Mouse (Mus musculus) liver, embryonic 11.5 days (tissue): Measurements from ENCODE around the gene Tecpr2. TPM values are rescaled to one million over a fixed set of nuclear protein-coding genes. Genes with fewer than 3 reads are reported as not detected.
A peak's percentile ranks its signal among the peaks of the same experiment; 100 is the strongest.

ENCODE experiments used
- ATAC-seq: fragments of 200-750 bp; cut with Nextera tagmentation; replicated peaks from 2 replicates; pipeline ENCODE4 v1.8.0; 2017; ENCODE audit warnings: moderate number of reproducible peaks, mild to moderate bottlenecking, moderate TSS enrichment, moderate library complexity; ENCODE audit not compliant: low FRiP score
- DNase-seq: peaks from one replicate; pipeline ENCODE4 v3.0.0-alpha.2; 2017; ENCODE audit warnings: low spot score
- H3K27ac ChIP-seq: fragments of 300-500 bp; sonication (generic); 2 replicates; pipeline ENCODE4 v1.5.1; 2014; ENCODE audit warnings: mild to moderate bottlenecking, low read depth, low read length, control low read depth
- H3K27me3 ChIP-seq: fragments of 300-500 bp; sonication (generic); replicated peaks from 2 replicates; pipeline ENCODE4 v1.6.1; 2014; ENCODE audit warnings: low read length, mixed read lengths; ENCODE audit not compliant: control insufficient read depth, insufficient read depth
- H3K36me3 ChIP-seq: fragments of 300-500 bp; sonication (generic); 2 replicates; pipeline ENCODE4 v1.6.1; 2014; ENCODE audit warnings: mild to moderate bottlenecking, low read length, moderate library complexity, mixed read lengths; ENCODE audit not compliant: control insufficient read depth, insufficient read depth
- H3K4me1 ChIP-seq: fragments of 300-500 bp; sonication (generic); replicated peaks from 2 replicates; pipeline ENCODE4 v1.6.1; 2014; ENCODE audit warnings: low read length, mixed read lengths; ENCODE audit not compliant: control insufficient read depth, insufficient read depth
- H3K4me2 ChIP-seq: fragments of 300-500 bp; sonication (generic); 2 replicates; pipeline ENCODE4 v1.6.1; 2014; ENCODE audit warnings: mild to moderate bottlenecking, control low read depth, moderate library complexity
- H3K4me3 ChIP-seq: fragments of 300-500 bp; sonication (generic); 2 replicates; pipeline ENCODE4 v1.5.1; 2014; ENCODE audit warnings: low read depth, low read length, control low read depth
- H3K9ac ChIP-seq: fragments of 300-500 bp; sonication (generic); 2 replicates; pipeline ENCODE4 v1.6.1; 2014; ENCODE audit warnings: low read depth, low read length, control low read depth
- H3K9me3 ChIP-seq: fragments of 300-500 bp; sonication (generic); 2 replicates; pipeline ENCODE4 v1.6.1; 2016; ENCODE audit warnings: low read length, inconsistent platforms, mixed read lengths; ENCODE audit not compliant: control insufficient read depth
- WGBS: fragments of 180-500 bp; shearing (Covaris S2); extraction: QIAGEN DNeasy Blood & Tissue Kit; methylation state at CpG from one replicate; pipeline ENCODE4 v1.1.7; 2014; 5-methylcytosine and 5-hydroxymethylcytosine counted together
- polyA plus RNA-seq: library from polyadenylated mRNA; unstranded; fragments of >200 nt; fragmentation: Nextera tagmentation; extraction: Ambion mirVana; gene quantifications from 2 replicates; pipeline ENCODE4 v1.2.1, GENCODE M21; 2014

Tecpr2 gene
- polyA plus RNA-seq, 1 experiment from 2014 or later: 4.7 TPM

DNA sequence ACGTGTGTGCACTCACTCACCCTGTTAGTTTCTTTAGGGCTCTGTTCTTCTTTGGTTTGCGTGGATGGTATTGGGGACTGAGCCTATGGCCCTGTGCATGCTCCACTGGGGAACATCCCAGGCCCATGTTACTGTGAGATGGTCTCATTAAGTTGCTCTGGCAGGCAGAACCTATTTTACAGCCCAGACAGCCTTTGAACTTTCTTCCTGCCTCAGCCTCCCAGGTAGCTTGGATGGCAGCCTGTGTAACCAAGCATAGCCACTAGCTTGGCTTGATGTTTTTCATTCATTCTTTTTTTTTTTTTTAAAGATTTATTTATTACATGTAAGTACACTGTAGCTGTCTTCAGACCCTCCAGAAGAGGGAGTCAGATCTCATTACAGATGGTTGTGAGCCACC, 3.8 kb upstream of the Tecpr2 start:
- Histone ChIP-seq H3K4me2 (no peak overlapping the region), H3K4me1 (peaks cover 7% of the 10 kb centered on the region; the same call in 1 of the 2 replicates), H3K4me3 (no peak overlapping the region), H3K27ac (no peak overlapping the region), H3K27me3 (no peaks in the 10 kb centered on the region), H3K36me3 (peaks cover 12% of the 10 kb centered on the region), H3K9me3 (no peaks in the 10 kb centered on the region), H3K9ac (no peak overlapping the region)
- WGBS: 93% methylated on average over 2 of the region's 2 CpGs
- no peak for DNase-seq
- ATAC-seq: no peak

DNA sequence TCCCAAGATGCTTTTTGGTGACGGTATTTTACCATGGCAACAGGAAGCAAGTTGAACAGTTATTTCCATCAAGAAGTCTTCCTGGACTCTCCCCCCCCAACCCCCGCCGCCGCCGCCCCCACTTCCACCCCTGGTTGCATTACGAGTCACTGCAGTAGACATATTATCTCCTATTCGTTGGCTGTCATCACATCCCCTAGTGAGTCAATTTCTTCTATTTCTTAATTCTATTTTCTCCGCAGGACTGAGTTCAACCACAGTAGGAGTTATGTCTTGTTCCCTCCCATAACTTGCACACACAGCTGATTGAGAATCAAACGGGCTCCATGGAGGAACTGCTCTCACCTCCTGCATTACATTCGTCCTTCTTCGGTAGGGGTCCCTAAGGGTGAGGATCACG, 958 bp upstream of the Tecpr2 start:
- peaks cover 15% of the 10 kb centered on the region; the same call in 1 of the 2 replicates for H3K4me1 ChIP-seq
- no peak for DNase-seq
- H3K9me3 ChIP-seq: no peaks in the 10 kb centered on the region
- H3K4me3 ChIP-seq: peak overlapping the region; percentile 95
- H3K4me2 ChIP-seq: peak overlapping the region; percentile 96
- H3K27me3 ChIP-seq: no peaks in the 10 kb centered on the region
- 26% methylated on average over 12 of the region's 12 CpGs for WGBS
- ATAC-seq: no peak
- peak overlapping the region; percentile 89 for H3K9ac ChIP-seq
- peaks cover 1% of the 10 kb centered on the region; the same call in 1 of the 2 replicates for H3K36me3 ChIP-seq
- H3K27ac ChIP-seq: peak overlapping the region; percentile 71

DNA sequence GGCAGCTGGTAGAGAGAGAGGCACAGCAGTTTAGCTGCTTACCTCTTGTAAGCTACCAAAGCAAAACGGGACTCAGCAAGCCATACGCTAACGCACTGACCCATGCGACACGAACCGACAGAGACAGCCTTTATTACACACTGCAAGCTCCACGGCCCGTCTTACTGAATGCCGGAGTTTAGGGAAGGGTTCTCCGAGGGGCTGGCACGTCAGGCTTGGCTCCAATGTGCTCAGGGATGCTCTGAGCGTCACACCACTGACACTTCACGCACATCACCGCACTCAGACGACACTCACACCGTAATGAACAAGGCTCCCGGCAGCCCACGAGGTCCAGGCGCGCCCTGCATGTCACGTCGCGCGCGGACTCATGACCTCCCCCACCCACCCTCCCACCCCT, 458 bp upstream of the Tecpr2 start:
- no peaks in the 10 kb centered on the region for H3K27me3 ChIP-seq
- peak overlapping the region; percentile 95 for H3K4me3 ChIP-seq
- H3K9me3 ChIP-seq: no peaks in the 10 kb centered on the region
- peak overlapping the region; percentile 89 for H3K9ac ChIP-seq
- peak; percentile 26 for ATAC-seq
- H3K4me1 ChIP-seq: peaks cover 15% of the 10 kb centered on the region; the same call in 1 of the 2 replicates
- H3K4me2 ChIP-seq: peak overlapping the region; percentile 96
- peak overlapping the region; percentile 71 for H3K27ac ChIP-seq
- under 1% methylated on average over 25 of the region's 25 CpGs for WGBS
- DNase-seq: no peak
- H3K36me3 ChIP-seq: no peaks in the 10 kb centered on the region

DNA sequence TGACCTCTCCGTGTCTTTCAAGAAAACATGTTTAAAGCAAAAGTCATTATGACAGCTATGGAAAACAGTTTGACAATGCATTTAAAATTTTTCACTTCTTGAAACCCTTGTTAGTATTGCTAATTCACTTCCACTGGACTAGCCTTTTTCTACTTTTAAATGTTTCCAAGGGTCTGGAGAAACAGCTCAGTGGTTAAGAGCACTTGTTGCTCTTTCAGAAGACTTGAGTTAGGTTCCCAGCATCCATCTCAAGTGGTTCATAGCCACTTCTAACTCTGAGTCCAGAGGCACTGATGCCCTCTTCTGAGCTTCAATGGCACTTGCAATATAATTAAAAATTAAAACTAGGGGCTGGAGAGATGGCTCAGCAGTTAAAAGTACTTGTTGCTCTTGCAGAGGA, 2.8 kb downstream of the Tecpr2 start:
- Histone ChIP-seq H3K4me3 (no peak overlapping the region), H3K9ac (no peak overlapping the region), H3K4me2 (no peak overlapping the region), H3K27ac (no peak overlapping the region), H3K27me3 (no peaks in the 10 kb centered on the region), H3K4me1 (peaks cover 15% of the 10 kb centered on the region; the same call in 1 of the 2 replicates), H3K9me3 (no peaks in the 10 kb centered on the region), H3K36me3 (no peaks in the 10 kb centered on the region)
- 76% methylated on average over 1 of the region's 1 CpGs for WGBS
- ATAC-seq (no peak), DNase-seq (no peak)

DNA sequence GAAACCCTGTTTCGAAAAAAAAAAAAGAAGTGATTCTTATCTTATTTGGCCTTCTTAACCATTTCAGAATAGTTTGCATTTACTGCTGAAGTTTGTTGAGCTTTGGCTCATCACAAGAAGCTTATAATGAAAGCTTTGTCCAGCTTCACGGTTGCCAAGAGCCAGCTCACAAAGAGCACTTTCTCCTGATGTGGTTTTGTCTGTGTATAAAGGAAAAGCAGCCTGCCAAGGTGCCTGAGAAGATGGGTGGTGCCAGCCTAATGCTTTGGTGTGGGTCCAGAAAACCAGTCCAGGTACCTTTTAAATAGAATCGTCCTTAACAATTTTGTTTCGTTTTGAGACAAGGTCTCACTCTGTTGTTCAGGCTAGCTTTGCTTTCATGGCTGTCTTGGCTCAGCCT, 13.0 kb downstream of the Tecpr2 start:
- DNase-seq (no peak), ATAC-seq (no peak)
- Histone ChIP-seq H3K9ac (no peak overlapping the region), H3K4me2 (no peak overlapping the region), H3K27me3 (no peaks in the 10 kb centered on the region), H3K4me3 (no peak overlapping the region), H3K27ac (no peak overlapping the region), H3K9me3 (no peaks in the 10 kb centered on the region), H3K36me3 (0 out of 2 replicates have a peak, but pooled peaks cover 2% of the 10 kb centered on the region), H3K4me1 (no peaks in the 10 kb centered on the region)
- 84% methylated on average over 4 of the region's 4 CpGs for WGBS

DNA sequence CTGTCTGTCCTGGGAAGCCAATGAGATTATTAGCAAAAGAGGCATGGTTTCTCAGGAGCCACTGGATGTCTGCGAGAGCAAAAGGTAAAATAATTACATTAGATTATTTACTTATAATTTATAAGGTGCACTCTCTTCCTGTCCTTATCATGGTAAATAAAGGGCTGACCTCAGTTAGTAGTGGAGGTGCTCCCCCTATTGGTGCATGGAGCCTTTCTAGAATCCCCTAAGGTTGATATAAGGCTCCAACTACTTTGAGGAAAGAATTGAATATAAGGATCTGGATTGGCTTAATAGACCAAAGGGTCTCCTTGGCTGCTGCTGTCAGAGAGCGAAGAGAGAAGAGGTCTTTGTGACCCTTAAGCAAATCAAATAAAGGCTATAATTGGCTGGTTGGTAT, 14.5 kb downstream of the Tecpr2 start:
- H3K9ac ChIP-seq: no peak overlapping the region
- no peaks in the 10 kb centered on the region for H3K4me1 ChIP-seq
- no peak for DNase-seq
- no peak overlapping the region for H3K27ac ChIP-seq
- 80% methylated on average over 2 of the region's 2 CpGs for WGBS
- no peaks in the 10 kb centered on the region for H3K27me3 ChIP-seq
- H3K4me2 ChIP-seq: no peak overlapping the region
- no peak for ATAC-seq
- no peak overlapping the region for H3K4me3 ChIP-seq
- no peaks in the 10 kb centered on the region for H3K9me3 ChIP-seq
- 0 out of 2 replicates have a peak, but pooled peaks cover 2% of the 10 kb centered on the region for H3K36me3 ChIP-seq

DNA sequence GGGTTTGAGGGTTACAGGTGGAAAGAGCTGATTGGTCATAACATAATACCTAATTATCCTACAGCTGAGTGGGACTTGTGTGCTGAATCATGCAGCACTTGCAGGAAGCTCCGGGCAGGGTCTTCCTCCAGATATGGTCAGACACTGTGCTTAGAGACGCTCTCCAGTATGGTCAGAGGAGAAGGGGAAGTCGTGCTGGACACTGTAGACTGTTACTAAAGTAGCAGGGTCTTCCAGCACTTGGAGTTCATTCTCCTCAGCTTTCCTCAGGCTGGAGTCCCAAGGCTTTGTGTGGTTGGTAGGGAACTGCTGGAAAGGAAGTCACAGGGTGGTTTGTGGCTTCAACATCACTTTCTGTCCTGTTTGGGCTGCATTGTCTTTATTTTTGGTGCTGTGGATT, 18.8 kb downstream of the Tecpr2 start:
- Histone ChIP-seq H3K27ac (no peak overlapping the region; the same call in 1 of the 2 replicates), H3K27me3 (no peaks in the 10 kb centered on the region), H3K4me3 (no peak overlapping the region), H3K9ac (0 out of 2 replicates have a peak overlapping the region, but pooled peaks have one; percentile 25), H3K4me1 (no peaks in the 10 kb centered on the region), H3K36me3 (no peaks in the 10 kb centered on the region; the same call in 1 of the 2 replicates), H3K4me2 (no peak overlapping the region), H3K9me3 (no peaks in the 10 kb centered on the region)
- no peak for DNase-seq
- ATAC-seq: 0 out of 2 replicates have a peak, but pooled peaks have one; percentile 23
- WGBS: 33% methylated on average over 3 of the region's 3 CpGs

DNA sequence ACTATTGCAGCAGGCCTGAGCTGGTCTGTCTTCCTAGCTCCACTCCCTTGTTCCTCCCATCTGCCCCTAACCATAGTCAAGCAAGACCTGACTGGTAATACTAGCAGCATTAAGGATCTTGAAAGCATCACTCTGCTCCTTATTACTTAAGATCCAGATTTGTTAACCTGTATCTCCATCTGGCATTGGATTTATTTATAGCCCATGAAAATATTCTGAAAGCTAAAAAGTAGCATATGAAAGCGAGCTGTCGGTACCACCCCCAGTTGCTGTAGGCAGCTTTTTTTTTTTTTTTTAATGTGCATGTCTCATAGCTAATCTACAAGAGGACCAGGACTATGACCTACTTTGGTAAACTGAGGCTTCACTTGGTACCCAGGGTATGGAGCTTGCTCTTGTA, 20.9 kb downstream of the Tecpr2 start:
- DNase-seq (no peak), ATAC-seq (no peak)
- H3K27ac ChIP-seq: no peak overlapping the region
- 90% methylated on average over 2 of the region's 2 CpGs for WGBS
- no peaks in the 10 kb centered on the region; the same call in none of the 2 replicates for H3K36me3 ChIP-seq
- H3K9me3 ChIP-seq: no peaks in the 10 kb centered on the region
- H3K4me2 ChIP-seq: no peak overlapping the region
- H3K4me1 ChIP-seq: no peaks in the 10 kb centered on the region
- H3K27me3 ChIP-seq: no peaks in the 10 kb centered on the region
- no peak overlapping the region for H3K4me3 ChIP-seq
- H3K9ac ChIP-seq: no peak overlapping the region

DNA sequence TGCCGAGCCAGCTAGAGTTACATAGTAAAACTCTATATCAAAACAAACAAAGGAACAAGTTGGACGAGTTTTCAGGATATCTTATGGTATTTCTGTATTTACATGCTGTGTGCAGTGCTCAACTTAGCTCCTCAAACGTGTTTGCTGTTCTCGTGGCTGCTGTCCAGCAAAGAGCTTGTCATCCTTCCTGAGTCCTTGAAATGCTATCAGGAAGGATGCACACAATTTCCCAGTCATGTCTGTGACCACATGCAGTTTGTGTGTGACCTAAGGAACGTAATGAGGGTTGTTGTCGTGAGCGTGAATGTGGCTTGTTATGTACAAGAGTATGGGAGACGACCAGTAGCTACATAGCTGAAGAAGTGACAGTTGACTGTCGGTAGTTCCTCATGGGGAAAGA, 26.7 kb downstream of the Tecpr2 start:
- no peak overlapping the region for H3K9ac ChIP-seq
- H3K27ac ChIP-seq: no peak overlapping the region
- no peaks in the 10 kb centered on the region for H3K27me3 ChIP-seq
- DNase-seq: no peak
- no peaks in the 10 kb centered on the region for H3K9me3 ChIP-seq
- H3K4me1 ChIP-seq: no peaks in the 10 kb centered on the region
- no peak overlapping the region for H3K4me2 ChIP-seq
- ATAC-seq: no peak
- H3K4me3 ChIP-seq: no peak overlapping the region
- WGBS: 78% methylated on average over 9 of the region's 9 CpGs
- peaks cover 7% of the 10 kb centered on the region for H3K36me3 ChIP-seq
